Mouse (Mus musculus): Measurements from ENCODE around the gene Serac1. TPM values are rescaled to one million over a fixed set of nuclear protein-coding genes. Genes with fewer than 3 reads are reported as not detected.
A peak's percentile ranks its signal among the peaks of the same experiment; 100 is the strongest.

Gene Serac1
- polyA plus RNA-seq, 1 experiment from 2014 or later, result 5.6 TPM

- Histone ChIP-seq H3K4me3 (replicated peaks) (no peak overlapping the region), H3K9me3 (replicated peaks) (no peaks in the 10 kb centered on the region), H3K4me1 (peaks cover 11% of the 10 kb centered on the region; the same call in 1 of the 2 replicates), H3K9ac (no peak overlapping the region), H3K27me3 (no peaks in the 10 kb centered on the region), H3K27ac (no peak overlapping the region), H3K36me3 (peaks cover 3% of the 10 kb centered on the region; the same call in 1 of the 2 replicates), H3K4me2 (no peak overlapping the region)
- WGBS, result 70% methylated on average over 4 of the region's 4 CpGs
- no peak; the same call in 1 of the 2 replicates for ATAC-seq (replicated peaks; ENCODE audit: low FRiP score)
Measured at GRCm38 (mm10) chr17:6018348-6018747, 61.2 kb downstream of the Serac1 start.

- Histone ChIP-seq H3K27ac (0 out of 2 replicates have a peak overlapping the region, but pooled peaks have one; percentile 23), H3K4me1 (peaks cover 11% of the 10 kb centered on the region; the same call in 1 of the 2 replicates), H3K9ac (no peak overlapping the region), H3K9me3 (replicated peaks) (no peaks in the 10 kb centered on the region), H3K27me3 (no peaks in the 10 kb centered on the region), H3K36me3 (peaks cover 3% of the 10 kb centered on the region; the same call in 1 of the 2 replicates), H3K4me3 (replicated peaks) (no peak overlapping the region), H3K4me2 (no peak overlapping the region)
- no peak for ATAC-seq (replicated peaks; ENCODE audit: low FRiP score)
- 70% methylated on average over 12 of the region's 12 CpGs for WGBS
Measured at GRCm38 (mm10) chr17:6017268-6017667, 62.3 kb downstream of the Serac1 start.

- H3K4me2 ChIP-seq, result no peak overlapping the region
- 61% methylated on average over 7 of the region's 7 CpGs for WGBS
- H3K9me3 ChIP-seq (replicated peaks), result no peaks in the 10 kb centered on the region
- 0 out of 2 replicates have a peak, but pooled peaks cover 3% of the 10 kb centered on the region for H3K36me3 ChIP-seq
- H3K4me3 ChIP-seq (replicated peaks), result no peak overlapping the region
- peak overlapping the region; percentile 19; the same call in 1 of the 2 replicates for H3K27ac ChIP-seq
- peak; percentile 52; the same call in 1 of the 2 replicates for ATAC-seq (replicated peaks; ENCODE audit: low FRiP score)
- H3K27me3 ChIP-seq, result no peaks in the 10 kb centered on the region
- H3K4me1 ChIP-seq, result peaks cover 11% of the 10 kb centered on the region; the same call in 1 of the 2 replicates
- no peak overlapping the region for H3K9ac ChIP-seq
Measured at GRCm38 (mm10) chr17:6016213-6016780, 63.2 kb downstream of the Serac1 start.

- no peak overlapping the region for H3K9ac ChIP-seq
- peaks cover 7% of the 10 kb centered on the region; the same call in 1 of the 2 replicates for H3K4me1 ChIP-seq
- no peak for ATAC-seq (replicated peaks; ENCODE audit: low FRiP score)
- no peak overlapping the region for H3K4me3 ChIP-seq (replicated peaks)
- H3K27ac ChIP-seq, result no peak overlapping the region
- no peaks in the 10 kb centered on the region for H3K9me3 ChIP-seq (replicated peaks)
- no peak overlapping the region for H3K4me2 ChIP-seq
- no peaks in the 10 kb centered on the region for H3K27me3 ChIP-seq
- 0 out of 2 replicates have a peak, but pooled peaks cover 3% of the 10 kb centered on the region for H3K36me3 ChIP-seq
- 88% methylated on average over 4 of the region's 4 CpGs for WGBS
Measured at GRCm38 (mm10) chr17:6014985-6015384, 64.6 kb downstream of the Serac1 start.

- no peak for ATAC-seq (replicated peaks; ENCODE audit: low FRiP score)
- no peak overlapping the region for H3K9ac ChIP-seq
- no peak overlapping the region for H3K27ac ChIP-seq
- H3K27me3 ChIP-seq, result no peaks in the 10 kb centered on the region
- peaks cover 7% of the 10 kb centered on the region; the same call in 1 of the 2 replicates for H3K4me1 ChIP-seq
- H3K36me3 ChIP-seq, result 0 out of 2 replicates have a peak, but pooled peaks cover 7% of the 10 kb centered on the region
- H3K9me3 ChIP-seq (replicated peaks), result no peaks in the 10 kb centered on the region
- H3K4me3 ChIP-seq (replicated peaks), result no peak overlapping the region
- H3K4me2 ChIP-seq, result no peak overlapping the region
- 78% methylated on average over 4 of the region's 4 CpGs for WGBS
Measured at GRCm38 (mm10) chr17:6013079-6013478, 66.5 kb downstream of the Serac1 start.

- no peak for ATAC-seq (replicated peaks; ENCODE audit: low FRiP score)
- no peaks in the 10 kb centered on the region for H3K9me3 ChIP-seq (replicated peaks)
- no peak overlapping the region for H3K4me2 ChIP-seq
- H3K27me3 ChIP-seq, result no peaks in the 10 kb centered on the region
- 0 out of 2 replicates have a peak, but pooled peaks cover 5% of the 10 kb centered on the region for H3K36me3 ChIP-seq
- WGBS, result 91% methylated on average over 4 of the region's 4 CpGs
- no peak overlapping the region for H3K4me3 ChIP-seq (replicated peaks)
- H3K4me1 ChIP-seq, result peaks cover 26% of the 10 kb centered on the region
- no peak overlapping the region for H3K27ac ChIP-seq
- H3K9ac ChIP-seq, result no peak overlapping the region
Measured at GRCm38 (mm10) chr17:6009606-6010005, 69.9 kb downstream of the Serac1 start.

GRCm38 (mm10) chr17:6008590-6008989 is 71.0 kb downstream of the Serac1 start:
- Histone ChIP-seq H3K36me3 (peaks cover 6% of the 10 kb centered on the region; the same call in 1 of the 2 replicates), H3K4me3 (replicated peaks) (no peak overlapping the region), H3K9me3 (replicated peaks) (no peaks in the 10 kb centered on the region), H3K4me2 (no peak overlapping the region), H3K9ac (no peak overlapping the region), H3K4me1 (peaks cover 26% of the 10 kb centered on the region), H3K27me3 (no peaks in the 10 kb centered on the region), H3K27ac (no peak overlapping the region)
- ATAC-seq (replicated peaks; ENCODE audit: low FRiP score), result no peak
- whole genome bisulfite sequencing, result 75% methylated on average over 11 of the region's 11 CpGs

- Histone ChIP-seq H3K4me3 (replicated peaks) (no peak overlapping the region), H3K9ac (no peak overlapping the region), H3K27me3 (no peaks in the 10 kb centered on the region), H3K27ac (no peak overlapping the region), H3K4me2 (no peak overlapping the region), H3K36me3 (peaks cover 13% of the 10 kb centered on the region), H3K9me3 (replicated peaks) (no peaks in the 10 kb centered on the region), H3K4me1 (peaks cover 26% of the 10 kb centered on the region)
- no peak for ATAC-seq (replicated peaks; ENCODE audit: low FRiP score)
- WGBS, result 77% methylated on average over 9 of the region's 9 CpGs
Measured at GRCm38 (mm10) chr17:6007902-6008301, 71.6 kb downstream of the Serac1 start.

GRCm38 (mm10) chr17:6007101-6007780 is 72.3 kb downstream of the Serac1 start:
- no peaks in the 10 kb centered on the region for H3K9me3 ChIP-seq (replicated peaks)
- no peak overlapping the region for H3K9ac ChIP-seq
- 86% methylated on average over 5 of the region's 5 CpGs for WGBS
- H3K27me3 ChIP-seq, result no peaks in the 10 kb centered on the region
- ATAC-seq (replicated peaks; ENCODE audit: low FRiP score), result no peak
- H3K4me2 ChIP-seq, result no peak overlapping the region
- H3K27ac ChIP-seq, result no peak overlapping the region
- peaks cover 14% of the 10 kb centered on the region for H3K36me3 ChIP-seq
- no peak overlapping the region for H3K4me3 ChIP-seq (replicated peaks)
- H3K4me1 ChIP-seq, result peaks cover 26% of the 10 kb centered on the region

- H3K27me3 ChIP-seq, result no peaks in the 10 kb centered on the region
- 35% methylated on average over 14 of the region's 14 CpGs for WGBS
- peaks cover 14% of the 10 kb centered on the region for H3K36me3 ChIP-seq
- peak overlapping the region; percentile 39; the same call in 1 of the 2 replicates for H3K4me2 ChIP-seq
- peak overlapping the region; percentile 78 for H3K27ac ChIP-seq
- no peaks in the 10 kb centered on the region for H3K9me3 ChIP-seq (replicated peaks)
- peak; percentile 53 for ATAC-seq (replicated peaks; ENCODE audit: low FRiP score)
- peaks cover 26% of the 10 kb centered on the region for H3K4me1 ChIP-seq
- H3K4me3 ChIP-seq (replicated peaks), result no peak overlapping the region; the same call in 1 of the 2 replicates
- H3K9ac ChIP-seq, result no peak overlapping the region
Measured at GRCm38 (mm10) chr17:6005638-6006471, 73.7 kb downstream of the Serac1 start.

- peak; percentile 72 for ATAC-seq (replicated peaks; ENCODE audit: low FRiP score)
- Histone ChIP-seq H3K9ac (no peak overlapping the region), H3K4me1 (peaks cover 26% of the 10 kb centered on the region), H3K27me3 (no peaks in the 10 kb centered on the region), H3K27ac (peak overlapping the region; percentile 78), H3K4me2 (peak overlapping the region; percentile 39; the same call in 1 of the 2 replicates), H3K9me3 (replicated peaks) (no peaks in the 10 kb centered on the region), H3K36me3 (peaks cover 14% of the 10 kb centered on the region), H3K4me3 (replicated peaks) (no peak overlapping the region; the same call in 1 of the 2 replicates)
- 10% methylated on average over 11 of the region's 14 CpGs for WGBS
Measured at GRCm38 (mm10) chr17:6005246-6005637, 74.3 kb downstream of the Serac1 start.

Measured in kidney, embryonic 15.5 days (tissue).